Mouse (Mus musculus): ENCODE measurements around the gene Notch1.

The Notch1 gene

GRCm38 (mm10) chr2:26481724-26482495, 34.6 kb downstream of the Notch1 start:
- DNase-seq (ENCODE audit: low spot score in 2 of 2), result no peak

- DNase-seq (ENCODE audit: low spot score in 2 of 2), result no peak
Observed at GRCm38 (mm10) chr2:26480911-26481310, 35.6 kb downstream of the Notch1 start.

DNA sequence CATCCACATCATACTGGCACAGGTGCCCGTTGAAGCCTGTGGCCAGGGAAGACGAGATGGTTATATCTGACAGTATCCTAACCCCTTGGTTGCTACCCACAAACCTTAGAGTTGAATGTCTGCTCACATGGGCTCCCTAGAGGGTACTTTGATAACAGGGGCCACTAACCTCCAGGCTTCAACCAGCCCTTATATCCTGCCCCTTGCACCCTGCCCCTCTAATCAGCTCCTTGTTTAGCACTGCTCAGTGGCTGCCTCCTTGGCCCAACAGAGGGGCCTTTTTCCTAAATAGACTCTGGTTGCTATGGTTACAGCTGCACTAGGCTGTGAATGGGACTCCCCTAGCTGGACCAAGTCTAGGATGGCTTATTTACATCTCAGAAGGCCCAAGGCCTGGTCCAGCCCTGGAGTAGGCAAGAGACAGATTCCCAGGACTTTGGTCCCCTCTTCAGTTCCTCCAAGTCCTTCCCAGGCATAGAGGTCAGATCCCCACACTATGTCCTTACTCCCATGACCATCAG, 37.7 kb downstream of the Notch1 start:
- DNase-seq (ENCODE audit: low spot score in 2 of 2), result no peak

GRCm38 (mm10) chr2:26477911-26478310, 38.6 kb downstream of the Notch1 start:
- DNase-seq (ENCODE audit: low spot score in 2 of 2), result no peak

DNA sequence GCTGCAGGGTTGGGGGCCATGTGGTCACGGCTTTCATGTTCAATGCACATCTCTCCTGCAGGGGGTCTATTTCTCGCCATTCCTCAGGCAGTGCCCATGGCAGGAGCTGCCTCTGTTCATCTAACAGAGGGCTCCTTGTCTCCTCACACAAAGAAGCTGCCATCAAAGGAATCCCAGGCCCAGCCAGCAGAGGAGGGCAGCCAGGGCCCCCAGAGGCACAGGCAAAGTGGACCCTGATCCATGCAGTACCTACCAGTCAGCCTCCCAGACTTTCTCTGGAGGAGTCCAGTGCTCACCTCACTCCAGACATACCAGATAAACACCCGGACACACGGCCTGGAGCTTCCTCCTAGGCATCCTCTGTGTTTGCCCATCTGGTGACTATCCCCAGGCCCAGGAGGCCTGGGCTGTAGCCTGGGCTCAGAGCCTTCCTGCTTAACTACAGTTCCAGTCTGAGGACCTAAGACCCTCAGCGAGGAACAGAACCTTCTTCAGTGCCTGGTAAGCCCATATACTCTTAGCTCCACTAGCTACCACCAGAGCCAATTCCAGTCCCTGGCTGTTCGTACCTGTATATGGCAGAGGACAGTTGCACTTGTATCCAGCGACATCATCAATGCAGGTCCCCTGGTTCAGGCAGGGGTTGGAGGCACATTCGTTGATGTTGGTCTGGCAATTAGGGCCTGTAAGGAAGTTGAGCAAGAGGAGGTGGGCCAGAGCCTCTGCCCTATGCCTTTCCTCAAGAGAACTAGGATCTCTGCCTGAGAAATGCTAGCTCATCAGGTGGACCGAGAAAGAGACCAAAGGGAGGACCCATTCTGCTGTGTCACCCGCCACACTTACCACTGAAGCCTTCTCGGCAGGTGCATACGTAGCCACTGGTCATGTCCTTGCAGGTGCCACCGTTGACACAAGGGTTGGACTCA, 40.7 kb downstream of the Notch1 start:
- no peak for DNase-seq (ENCODE audit: low spot score in 2 of 2)

DNA sequence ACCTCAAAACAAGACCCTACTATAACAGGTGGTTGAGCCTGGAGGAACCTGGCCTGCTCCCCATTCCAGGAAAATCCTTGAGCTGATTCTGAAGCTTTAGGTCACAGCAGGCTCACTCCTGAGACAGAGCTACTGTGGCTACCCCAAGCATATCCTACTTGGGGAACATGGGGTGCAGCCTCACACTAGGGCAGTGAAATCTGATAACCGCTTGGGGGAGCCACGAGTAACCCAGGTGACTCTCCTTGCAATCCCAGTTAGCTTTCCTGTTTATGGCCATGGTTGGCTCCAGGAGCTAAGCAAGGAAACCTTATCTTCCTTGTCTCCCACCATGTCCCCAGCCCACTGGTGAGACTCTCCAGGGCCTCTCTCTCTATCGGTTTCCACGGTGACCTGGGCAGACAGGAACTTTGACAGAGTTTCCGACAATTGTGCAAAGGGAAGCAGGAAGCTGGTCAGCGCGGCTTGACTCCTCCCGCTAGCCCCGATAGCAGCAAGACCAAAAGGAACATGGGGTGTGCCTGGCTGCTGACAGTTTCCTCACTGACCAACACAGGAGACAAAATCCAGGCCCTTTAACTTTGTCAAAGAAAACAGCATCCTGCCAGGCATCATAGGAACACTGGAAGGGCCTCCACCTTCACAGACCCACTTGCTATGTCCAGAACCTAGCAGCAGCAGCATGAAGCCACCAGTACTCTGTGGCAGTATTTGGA, 41.5 kb downstream of the Notch1 start:
- DNase-seq (ENCODE audit: low spot score in 2 of 2), result no peak

DNA sequence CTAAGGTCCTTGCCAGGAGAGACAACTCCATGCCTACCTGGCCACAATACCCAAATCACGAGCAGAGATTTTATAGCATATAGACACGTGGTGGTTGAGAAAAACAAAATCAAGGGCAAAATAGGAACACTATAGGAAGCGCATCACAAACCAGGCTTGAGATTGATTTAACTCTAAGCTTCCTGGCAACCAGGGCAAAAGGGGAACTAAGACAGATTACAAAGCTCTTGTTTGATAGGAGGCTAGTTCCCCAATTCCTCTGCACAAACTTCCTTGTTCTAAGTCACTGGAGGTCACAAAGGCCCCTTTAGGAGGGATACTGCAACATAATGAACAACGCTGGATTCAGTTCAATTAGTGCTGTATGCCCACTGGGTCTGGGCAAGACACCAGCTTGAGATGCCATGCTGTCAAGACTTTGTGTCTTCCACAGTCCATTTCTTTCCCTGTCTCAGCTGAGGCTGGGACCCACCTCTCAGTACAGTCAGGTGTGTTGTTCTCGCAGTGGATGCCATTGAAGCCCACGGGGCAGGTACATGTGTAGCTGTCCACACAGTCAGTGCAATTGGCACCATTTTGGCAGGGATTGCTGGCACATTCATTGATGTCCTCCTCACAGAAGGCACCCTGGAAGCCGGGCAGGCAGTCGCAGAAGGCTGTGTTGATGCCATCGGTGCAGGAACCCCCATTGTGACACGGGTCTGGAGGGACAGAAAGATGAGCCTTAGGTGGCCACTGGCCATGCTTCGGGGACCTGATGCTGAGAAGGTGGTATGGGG, 44.0 kb downstream of the Notch1 start:
- DNase-seq (ENCODE audit: low spot score in 2 of 2), result no peak

DNA sequence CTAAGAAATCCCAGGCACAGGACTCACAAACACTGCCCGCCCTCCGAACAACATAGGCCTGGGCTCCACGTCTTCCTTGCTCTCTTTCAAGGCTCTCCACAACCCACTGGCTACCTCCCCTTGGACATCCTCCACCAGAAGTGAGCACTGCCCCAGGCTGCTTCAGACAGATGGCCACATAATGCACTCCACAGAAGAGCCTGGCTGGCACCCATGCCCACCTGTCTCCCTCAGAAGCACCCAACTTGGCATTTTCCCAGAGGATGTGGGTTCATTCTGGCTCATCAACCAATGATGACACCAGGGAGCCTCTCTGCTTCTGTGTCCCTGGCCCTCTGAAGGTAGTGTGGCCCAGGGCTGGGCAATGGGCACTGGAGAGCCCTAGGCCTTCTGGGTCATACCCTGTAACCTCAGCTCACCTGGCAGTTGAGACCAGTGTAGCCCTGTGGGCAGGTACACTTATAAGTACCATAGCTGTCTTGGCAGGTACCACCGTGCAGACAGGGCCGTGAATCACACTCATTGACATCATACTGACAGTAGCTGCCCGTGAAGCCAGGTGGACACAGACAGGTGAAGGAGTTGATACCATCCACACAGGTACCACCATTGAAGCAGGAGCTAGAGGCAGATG, 44.7 kb downstream of the Notch1 start:
- no peak for DNase-seq (ENCODE audit: low spot score in 2 of 2)

- DNase-seq (ENCODE audit: low spot score in 2 of 2), result no peak
Observed at GRCm38 (mm10) chr2:26470967-26471366, 45.5 kb downstream of the Notch1 start.

- no peak for DNase-seq (ENCODE audit: low spot score in 2 of 2)
Observed at GRCm38 (mm10) chr2:26468376-26468775, 48.1 kb downstream of the Notch1 start.

DNA sequence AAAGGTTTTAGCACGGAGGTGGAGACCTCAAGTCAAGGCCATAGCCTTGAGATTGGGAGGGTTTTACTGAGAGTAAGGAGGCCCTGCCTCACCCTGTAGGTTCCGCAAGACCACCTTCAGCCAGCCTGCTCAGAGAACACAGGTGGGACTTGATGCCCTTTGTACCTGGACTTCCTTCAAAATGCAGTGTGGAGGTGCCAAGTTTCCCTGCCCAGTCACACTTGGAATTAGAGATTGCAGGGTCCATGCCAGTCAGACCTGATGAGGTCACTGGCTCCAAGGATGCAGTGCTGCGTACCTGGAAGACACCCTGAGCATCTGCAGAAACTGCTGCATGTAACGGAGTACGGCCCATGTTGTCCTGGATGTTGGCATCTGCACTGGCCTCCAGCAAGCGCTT, 53.1 kb downstream of the Notch1 start:
- no peak for DNase-seq (ENCODE audit: low spot score in 2 of 2)

DNA sequence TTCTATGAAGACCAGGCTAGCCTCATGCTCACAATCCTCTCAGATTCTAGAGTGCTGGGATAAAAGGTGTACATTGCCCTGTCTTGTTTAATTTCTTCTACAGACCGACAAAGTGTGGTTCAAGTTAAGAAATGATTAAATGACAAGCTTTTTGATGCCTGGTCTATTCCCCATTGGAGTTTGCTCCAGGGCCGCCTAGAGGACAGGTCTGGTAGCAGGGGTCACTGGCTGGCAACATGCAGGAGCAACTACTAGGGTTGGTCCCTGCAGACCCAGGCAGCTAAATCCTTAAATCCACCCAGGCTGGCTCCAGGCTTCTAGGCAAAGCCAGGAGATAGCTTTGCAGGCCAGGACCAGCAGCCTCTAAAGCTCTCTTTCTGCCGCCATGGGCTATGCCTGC, 53.5 kb downstream of the Notch1 start:
- no peak for DNase-seq (ENCODE audit: low spot score in 2 of 2)

DNA sequence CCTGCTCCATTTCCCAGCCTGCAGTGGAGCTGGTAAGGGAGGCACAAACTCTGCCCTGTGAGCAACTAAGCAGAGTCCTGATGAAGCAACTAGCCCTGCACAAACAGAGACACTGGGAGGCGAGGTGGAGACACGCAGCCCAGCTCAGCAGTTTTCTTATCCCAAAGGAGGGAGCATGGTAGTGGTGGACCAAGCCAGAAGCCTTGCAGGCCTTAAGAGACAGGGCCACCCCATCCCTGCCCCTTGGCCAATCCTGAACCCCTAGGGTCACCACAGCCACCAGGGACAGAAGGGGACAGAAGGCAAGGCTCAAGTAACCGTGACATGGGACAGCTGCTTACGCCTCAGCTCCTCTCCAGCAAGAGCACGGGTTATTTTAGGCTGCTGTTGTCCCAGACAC, 54.8 kb downstream of the Notch1 start:
- DNase-seq (ENCODE audit: low spot score in 2 of 2), result no peak

- no peak for DNase-seq (ENCODE audit: low spot score in 2 of 2)
Observed at GRCm38 (mm10) chr2:26460837-26461236, 55.6 kb downstream of the Notch1 start.

DNA sequence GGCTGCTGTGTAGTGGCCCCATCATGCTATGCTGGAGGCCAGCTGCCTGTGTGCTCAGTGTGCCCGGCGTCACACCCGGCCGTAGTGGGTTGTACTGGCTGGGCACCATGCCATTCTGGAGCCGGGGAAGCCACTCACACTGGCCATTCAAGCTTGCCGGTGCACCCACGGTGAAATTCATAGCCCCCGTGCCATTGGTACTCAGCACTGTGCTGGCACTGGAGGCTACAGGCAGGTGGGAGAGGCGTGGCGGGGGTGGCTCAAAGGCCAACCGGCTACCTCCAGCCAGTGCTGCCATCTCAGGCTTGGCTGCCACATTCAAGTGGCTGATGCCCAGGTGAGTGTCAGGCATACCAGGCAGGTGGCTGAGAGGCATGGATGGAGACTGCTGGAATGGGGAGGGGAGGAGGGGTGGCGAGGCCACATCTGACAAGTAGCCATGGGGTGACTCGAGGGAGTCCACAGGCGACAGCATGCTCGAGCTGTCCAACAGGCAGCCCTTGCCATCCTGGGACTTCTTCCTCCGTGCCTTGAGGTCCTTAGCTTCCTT, 56.3 kb downstream of the Notch1 start:
- no peak for DNase-seq (ENCODE audit: low spot score in 2 of 2)

GRCm38 (mm10) chr2:26459478-26459877, 57.0 kb downstream of the Notch1 start:
- no peak for DNase-seq (ENCODE audit: low spot score in 2 of 2)

- no peak for DNase-seq (ENCODE audit: low spot score in 2 of 2)
Observed at GRCm38 (mm10) chr2:26458402-26459124, 57.9 kb downstream of the Notch1 start.

GRCm38 (mm10) chr2:26449121-26450060, 67.1 kb downstream of the Notch1 start:
- peak; percentile 53 to 74 for DNase-seq (ENCODE audit: low spot score in 2 of 2)

GRCm38 (mm10) chr2:26447451-26447850, 69.0 kb downstream of the Notch1 start:
- no peak for DNase-seq (ENCODE audit: low spot score in 2 of 2)

Data from natural killer cell, adult 2 months (primary cell).